Mouse (Mus musculus) kidney, adult 2 months (tissue): ENCODE measurements at regions not wholly inside any gene's neighbourhood (a gene's known extent, or its start where the extent isn't known, plus 50 kb on each side); places are given as distances from the start of the nearest gene placed in this dataset.

Experiments used
- CTCF ChIP-seq: fragments of 200-500 bp; conservative IDR thresholded peaks from 2 replicates; pipeline ENCODE4 v1.5.1; 2011; ENCODE audit warnings: low read depth, mild to moderate bottlenecking, control low read depth, low read length, moderate library complexity, mixed read lengths; ENCODE audit not compliant: insufficient read depth, insufficient read length
- POLR2A ChIP-seq: fragments of 200-500 bp; IDR thresholded peaks from one replicate; pipeline ENCODE4 v1.6.1; 2011; ENCODE audit warnings: low read depth, low read length, control low read depth

- no peak for TF ChIP-seq POLR2A
- TF ChIP-seq CTCF: no peak
Observed at GRCm38 (mm10) chr1:71830379-71830778, 177.4 kb upstream of the Fn1 start.
